Mouse (Mus musculus): ENCODE results near the gene Card10. TPM values are rescaled to one million over a fixed set of nuclear protein-coding genes. Genes with fewer than 3 reads are reported as not detected.

The Card10 gene
- polyA plus RNA-seq, 1 experiment from 2014 or later = not detected

GRCm38 (mm10) chr15:78755226-78755625 is 47.6 kb downstream of the Card10 start:
- Histone ChIP-seq H3K79me2 (ENCODE audit: inconsistent target) (no peaks in the 10 kb centered on the region), H3K27ac (no peak overlapping the region), H3K36me3 (ENCODE audit: inconsistent target) (no peaks in the 10 kb centered on the region), H3K4me3 (ENCODE audit: inconsistent target) (no peak overlapping the region)
- 80% methylated on average over 3 of the region's 3 CpGs for WGBS (ENCODE audit: missing documents)

- 31% methylated on average over 5 of the region's 5 CpGs for WGBS (ENCODE audit: missing documents)
- no peaks in the 10 kb centered on the region for H3K36me3 ChIP-seq (ENCODE audit: inconsistent target)
These were observed 48.7 kb downstream of the Card10 start for GRCm38 (mm10) chr15:78754144-78754543.

GRCm38 (mm10) chr15:78752991-78753390 is 49.9 kb downstream of the Card10 start:
- Histone ChIP-seq H3K36me3 (ENCODE audit: inconsistent target) (no peaks in the 10 kb centered on the region), H3K79me2 (ENCODE audit: inconsistent target) (no peaks in the 10 kb centered on the region), H3K27ac (no peak overlapping the region), H3K4me3 (ENCODE audit: inconsistent target) (no peak overlapping the region)

More at GRCm38 (mm10) chr15:78754144-78754543, 48.7 kb downstream of the Card10 start:
- H3K4me3 ChIP-seq (ENCODE audit: inconsistent target) = no peak overlapping the region
- no peaks in the 10 kb centered on the region for H3K79me2 ChIP-seq (ENCODE audit: inconsistent target)
- no peak overlapping the region for H3K27ac ChIP-seq

- no peaks in the 10 kb centered on the region for H3K36me3 ChIP-seq (ENCODE audit: inconsistent target)
- H3K4me3 ChIP-seq (ENCODE audit: inconsistent target) = no peak overlapping the region
- no peaks in the 10 kb centered on the region for H3K79me2 ChIP-seq (ENCODE audit: inconsistent target)
- WGBS (ENCODE audit: missing documents) = 93% methylated on average over 5 of the region's 6 CpGs
- no peak overlapping the region for H3K27ac ChIP-seq
These were observed 52.1 kb downstream of the Card10 start for GRCm38 (mm10) chr15:78750608-78751350.

GRCm38 (mm10) chr15:78749855-78750254 is 53.0 kb downstream of the Card10 start:
- Histone ChIP-seq H3K79me2 (ENCODE audit: inconsistent target) (no peaks in the 10 kb centered on the region), H3K36me3 (ENCODE audit: inconsistent target) (no peaks in the 10 kb centered on the region), H3K27ac (no peak overlapping the region), H3K4me3 (ENCODE audit: inconsistent target) (no peak overlapping the region)
- WGBS (ENCODE audit: missing documents) = 92% methylated on average over 4 of the region's 5 CpGs

- Histone ChIP-seq H3K4me3 (ENCODE audit: inconsistent target) (no peak overlapping the region), H3K27ac (no peak overlapping the region), H3K79me2 (ENCODE audit: inconsistent target) (no peaks in the 10 kb centered on the region), H3K36me3 (ENCODE audit: inconsistent target) (no peaks in the 10 kb centered on the region)
- 11% methylated on average over 5 of the region's 5 CpGs for WGBS (ENCODE audit: missing documents)
These were observed 58.6 kb downstream of the Card10 start for GRCm38 (mm10) chr15:78744206-78744605.

GRCm38 (mm10) chr15:78742831-78743230 is 60.0 kb downstream of the Card10 start:
- WGBS (ENCODE audit: missing documents) = 94% methylated on average over 3 of the region's 10 CpGs

GRCm38 (mm10) chr15:78740662-78741061 is 62.2 kb downstream of the Card10 start:
- H3K4me3 ChIP-seq (ENCODE audit: inconsistent target) = no peak overlapping the region
- 14% methylated on average over 12 of the region's 12 CpGs for WGBS (ENCODE audit: missing documents)
- H3K79me2 ChIP-seq (ENCODE audit: inconsistent target) = no peaks in the 10 kb centered on the region
- no peak overlapping the region for H3K27ac ChIP-seq
- no peaks in the 10 kb centered on the region for H3K36me3 ChIP-seq (ENCODE audit: inconsistent target)

More at GRCm38 (mm10) chr15:78742831-78743230, 60.0 kb downstream of the Card10 start:
- no peaks in the 10 kb centered on the region for H3K36me3 ChIP-seq (ENCODE audit: inconsistent target)
- no peaks in the 10 kb centered on the region for H3K79me2 ChIP-seq (ENCODE audit: inconsistent target)
- no peak overlapping the region for H3K27ac ChIP-seq
- no peak overlapping the region for H3K4me3 ChIP-seq (ENCODE audit: inconsistent target)

GRCm38 (mm10) chr15:78737146-78737545 is 65.7 kb downstream of the Card10 start:
- WGBS (ENCODE audit: missing documents) = 82% methylated on average over 6 of the region's 6 CpGs
- Histone ChIP-seq H3K36me3 (ENCODE audit: inconsistent target) (no peaks in the 10 kb centered on the region), H3K4me3 (ENCODE audit: inconsistent target) (no peak overlapping the region), H3K27ac (no peak overlapping the region), H3K79me2 (ENCODE audit: inconsistent target) (no peaks in the 10 kb centered on the region)

GRCm38 (mm10) chr15:78736681-78737100 is 66.2 kb downstream of the Card10 start:
- H3K79me2 ChIP-seq (ENCODE audit: inconsistent target) = no peaks in the 10 kb centered on the region
- WGBS (ENCODE audit: missing documents) = 69% methylated on average over 7 of the region's 7 CpGs
- no peak overlapping the region for H3K27ac ChIP-seq
- H3K4me3 ChIP-seq (ENCODE audit: inconsistent target) = no peak overlapping the region
- H3K36me3 ChIP-seq (ENCODE audit: inconsistent target) = no peaks in the 10 kb centered on the region

- Histone ChIP-seq H3K79me2 (ENCODE audit: inconsistent target) (no peaks in the 10 kb centered on the region), H3K36me3 (ENCODE audit: inconsistent target) (no peaks in the 10 kb centered on the region), H3K4me3 (ENCODE audit: inconsistent target) (no peak overlapping the region), H3K27ac (no peak overlapping the region)
- 79% methylated on average over 3 of the region's 3 CpGs for WGBS (ENCODE audit: missing documents)
These were observed 66.7 kb downstream of the Card10 start for GRCm38 (mm10) chr15:78736181-78736579.

GRCm38 (mm10) chr15:78735431-78736180 is 67.2 kb downstream of the Card10 start:
- WGBS (ENCODE audit: missing documents) = 74% methylated on average over 17 of the region's 17 CpGs
- H3K79me2 ChIP-seq (ENCODE audit: inconsistent target) = no peaks in the 10 kb centered on the region
- no peaks in the 10 kb centered on the region for H3K36me3 ChIP-seq (ENCODE audit: inconsistent target)
- no peak overlapping the region for H3K27ac ChIP-seq
- H3K4me3 ChIP-seq (ENCODE audit: inconsistent target) = no peak overlapping the region

GRCm38 (mm10) chr15:78731830-78732229 is 71.0 kb downstream of the Card10 start:
- Histone ChIP-seq H3K79me2 (ENCODE audit: inconsistent target) (no peaks in the 10 kb centered on the region), H3K27ac (no peak overlapping the region), H3K4me3 (ENCODE audit: inconsistent target) (no peak overlapping the region), H3K36me3 (ENCODE audit: inconsistent target) (no peaks in the 10 kb centered on the region)
- 36% methylated on average over 4 of the region's 4 CpGs for WGBS (ENCODE audit: missing documents)

- no peak overlapping the region for H3K27ac ChIP-seq
- 49% methylated on average over 11 of the region's 12 CpGs for WGBS (ENCODE audit: missing documents)
- H3K4me3 ChIP-seq (ENCODE audit: inconsistent target) = no peak overlapping the region
- no peaks in the 10 kb centered on the region for H3K79me2 ChIP-seq (ENCODE audit: inconsistent target)
- H3K36me3 ChIP-seq (ENCODE audit: inconsistent target) = no peaks in the 10 kb centered on the region
These were observed 72.4 kb downstream of the Card10 start for GRCm38 (mm10) chr15:78730315-78731049.

- Histone ChIP-seq H3K4me3 (ENCODE audit: inconsistent target) (no peak overlapping the region), H3K79me2 (ENCODE audit: inconsistent target) (no peaks in the 10 kb centered on the region), H3K36me3 (ENCODE audit: inconsistent target) (no peaks in the 10 kb centered on the region), H3K27ac (no peak overlapping the region)
- WGBS (ENCODE audit: missing documents) = 67% methylated on average over 7 of the region's 7 CpGs
These were observed 76.1 kb downstream of the Card10 start for GRCm38 (mm10) chr15:78726697-78727096.

All from macrophage (primary cell).